Mouse (Mus musculus): ENCODE measurements around the gene Dohh.

DNA sequence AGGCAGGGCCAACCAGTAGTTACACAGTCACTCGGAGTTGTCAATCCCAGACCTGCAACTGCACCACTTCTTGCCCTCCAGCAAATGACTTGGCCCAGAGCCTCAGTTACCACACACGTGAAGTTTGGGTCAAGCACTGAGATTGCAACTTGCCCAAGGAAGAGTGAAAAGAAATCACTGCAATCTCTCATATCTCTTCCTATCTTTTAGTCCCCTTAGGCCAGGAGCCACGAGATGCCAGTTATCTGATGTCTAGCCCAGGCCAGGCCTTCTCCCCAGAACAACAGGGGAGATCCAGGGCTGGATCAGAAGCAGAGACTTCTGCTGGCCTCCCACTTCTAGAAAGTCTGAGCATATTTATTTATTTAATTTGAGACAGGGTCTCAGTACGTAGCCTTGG, 28.7 kb upstream of the Dohh start:
- TF ChIP-seq GATA1 (IDR thresholded peaks at IDR 0.05; ENCODE audit: low read length) (no peak), TAL1 (IDR thresholded peaks at IDR 0.05; ENCODE audit: low read length) (no peak)
